Mouse (Mus musculus): ENCODE results near the gene Gnai3. TPM values are rescaled to one million over a fixed set of nuclear protein-coding genes. Genes with fewer than 3 reads are reported as not detected.
A peak's percentile ranks its signal among the peaks of the same experiment; 100 is the strongest.

Gene Gnai3
- total and polyA plus RNA-seq, 2 experiments from 2014 or later, result 70.8 to 93.6 TPM

GRCm38 (mm10) chr3:108098316-108098715 is 47.6 kb downstream of the Gnai3 start:
- Histone ChIP-seq H3K9me3 (ENCODE audit: low read length) (no peaks in the 10 kb centered on the region), H3K27ac (ENCODE audit: low read depth, low read length) (no peak overlapping the region), H3K4me1 (ENCODE audit: insufficient read depth, low read length) (no peaks in the 10 kb centered on the region), H3K36me3 (ENCODE audit: insufficient read depth, low read length) (no peaks in the 10 kb centered on the region), H3K4me3 (ENCODE audit: low read depth, low read length) (no peak overlapping the region), H3K9ac (replicated peaks; ENCODE audit: low read length, poor library complexity, severe bottlenecking) (no peak overlapping the region), H3K27me3 (ENCODE audit: insufficient read depth, low read length) (no peaks in the 10 kb centered on the region), H3K4me2 (ENCODE audit: low read depth, low read length, poor library complexity, severe bottlenecking) (no peak overlapping the region)
- no peak for DNase-seq (ENCODE audit: low spot score)
- 89% methylated on average over 6 of the region's 6 CpGs for WGBS
- ATAC-seq (ENCODE audit: low FRiP score), result no peak
- TF ChIP-seq CTCF (IDR thresholded peaks at IDR 0.05), result no peak

DNA sequence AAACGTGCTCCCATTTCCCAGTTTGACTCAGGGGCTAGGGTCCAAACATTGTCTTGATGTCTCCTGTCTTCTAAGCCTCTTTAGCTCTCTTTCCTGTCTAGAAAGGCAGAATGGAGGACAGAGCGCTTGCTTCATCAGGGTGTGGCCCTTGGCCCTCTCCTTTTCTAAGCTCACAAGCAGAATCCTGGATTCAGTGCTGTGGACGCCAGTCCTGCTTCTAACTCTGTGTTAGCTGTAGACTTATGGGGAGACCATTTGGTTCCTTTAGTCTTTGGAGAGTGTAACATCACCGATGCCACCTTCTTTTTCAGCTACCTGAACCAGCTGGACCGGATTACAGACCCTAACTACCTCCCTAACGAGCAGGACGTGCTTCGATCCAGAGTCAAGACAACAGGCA is 48.3 kb downstream of the Gnai3 start:
- no peak for TF ChIP-seq CTCF (IDR thresholded peaks at IDR 0.05)
- H3K4me2 ChIP-seq (ENCODE audit: low read depth, low read length, poor library complexity, severe bottlenecking), result no peak overlapping the region
- H3K4me3 ChIP-seq (ENCODE audit: low read depth, low read length), result no peak overlapping the region
- WGBS, result 92% methylated on average over 8 of the region's 8 CpGs
- no peak overlapping the region for H3K9ac ChIP-seq (replicated peaks; ENCODE audit: low read length, poor library complexity, severe bottlenecking)
- H3K36me3 ChIP-seq (ENCODE audit: insufficient read depth, low read length), result no peaks in the 10 kb centered on the region
- no peak for ATAC-seq (ENCODE audit: low FRiP score)
- no peak for DNase-seq (ENCODE audit: low spot score)
- no peaks in the 10 kb centered on the region for H3K4me1 ChIP-seq (ENCODE audit: insufficient read depth, low read length)
- no peak overlapping the region for H3K27ac ChIP-seq (ENCODE audit: low read depth, low read length)
- no peaks in the 10 kb centered on the region for H3K9me3 ChIP-seq (ENCODE audit: low read length)
- H3K27me3 ChIP-seq (ENCODE audit: insufficient read depth, low read length), result no peaks in the 10 kb centered on the region

DNA sequence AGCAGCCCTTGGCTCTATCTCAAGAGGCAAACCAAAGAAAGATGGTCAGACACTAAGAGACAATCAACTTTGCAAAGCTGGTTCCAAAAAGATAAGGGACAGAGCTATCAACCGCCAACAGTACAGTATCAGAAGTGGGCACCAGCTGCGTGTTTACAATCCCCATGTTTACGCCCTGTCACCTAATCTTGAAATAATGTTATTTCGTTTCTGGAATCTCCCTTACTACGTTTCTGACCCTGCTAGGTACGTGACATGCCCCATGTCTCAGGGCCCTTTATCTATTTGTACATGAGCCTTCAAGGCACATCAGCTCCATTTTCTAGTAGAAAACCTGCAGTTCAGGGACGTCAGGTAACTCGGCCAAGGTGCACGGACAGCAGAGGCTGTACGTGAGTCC is 49.2 kb downstream of the Gnai3 start:
- H3K4me1 ChIP-seq (ENCODE audit: insufficient read depth, low read length), result no peaks in the 10 kb centered on the region
- H3K36me3 ChIP-seq (ENCODE audit: insufficient read depth, low read length), result no peaks in the 10 kb centered on the region
- no peak overlapping the region for H3K27ac ChIP-seq (ENCODE audit: low read depth, low read length)
- no peak overlapping the region for H3K4me3 ChIP-seq (ENCODE audit: low read depth, low read length)
- no peaks in the 10 kb centered on the region for H3K27me3 ChIP-seq (ENCODE audit: insufficient read depth, low read length)
- WGBS, result 90% methylated on average over 10 of the region's 10 CpGs
- no peak for TF ChIP-seq CTCF (IDR thresholded peaks at IDR 0.05)
- ATAC-seq (ENCODE audit: low FRiP score) (no peak), DNase-seq (ENCODE audit: low spot score) (no peak)
- no peaks in the 10 kb centered on the region for H3K9me3 ChIP-seq (ENCODE audit: low read length)
- H3K4me2 ChIP-seq (ENCODE audit: low read depth, low read length, poor library complexity, severe bottlenecking), result no peak overlapping the region
- no peak overlapping the region for H3K9ac ChIP-seq (replicated peaks; ENCODE audit: low read length, poor library complexity, severe bottlenecking)

DNA sequence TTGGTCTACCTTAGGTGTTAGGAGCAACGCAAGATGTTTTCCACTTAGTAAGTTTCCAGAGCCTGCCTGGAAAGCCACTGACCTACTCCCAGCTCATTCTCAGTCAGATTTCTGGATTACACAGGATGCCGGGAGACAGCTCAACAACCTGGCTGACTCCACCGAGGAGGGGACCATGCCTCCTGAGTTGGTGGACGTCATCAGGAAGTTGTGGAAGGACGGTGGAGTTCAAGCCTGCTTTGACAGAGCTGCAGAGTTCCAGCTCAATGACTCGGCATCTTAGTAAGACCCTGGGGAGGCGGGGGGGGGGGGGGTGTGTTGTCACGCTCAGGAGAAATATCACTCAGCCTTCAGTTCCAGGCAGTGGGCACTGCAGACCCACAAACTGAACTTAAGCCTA is 49.7 kb downstream of the Gnai3 start:
- Histone ChIP-seq H3K27me3 (ENCODE audit: insufficient read depth, low read length) (no peaks in the 10 kb centered on the region), H3K4me3 (ENCODE audit: low read depth, low read length) (no peak overlapping the region), H3K4me1 (ENCODE audit: insufficient read depth, low read length) (no peaks in the 10 kb centered on the region), H3K36me3 (ENCODE audit: insufficient read depth, low read length) (no peaks in the 10 kb centered on the region), H3K9ac (replicated peaks; ENCODE audit: low read length, poor library complexity, severe bottlenecking) (no peak overlapping the region), H3K27ac (ENCODE audit: low read depth, low read length) (no peak overlapping the region), H3K9me3 (ENCODE audit: low read length) (no peaks in the 10 kb centered on the region), H3K4me2 (ENCODE audit: low read depth, low read length, poor library complexity, severe bottlenecking) (no peak overlapping the region)
- DNase-seq (ENCODE audit: low spot score) (no peak), ATAC-seq (ENCODE audit: low FRiP score) (no peak)
- TF ChIP-seq CTCF (IDR thresholded peaks at IDR 0.05), result no peak
- 65% methylated on average over 8 of the region's 8 CpGs for WGBS

DNA sequence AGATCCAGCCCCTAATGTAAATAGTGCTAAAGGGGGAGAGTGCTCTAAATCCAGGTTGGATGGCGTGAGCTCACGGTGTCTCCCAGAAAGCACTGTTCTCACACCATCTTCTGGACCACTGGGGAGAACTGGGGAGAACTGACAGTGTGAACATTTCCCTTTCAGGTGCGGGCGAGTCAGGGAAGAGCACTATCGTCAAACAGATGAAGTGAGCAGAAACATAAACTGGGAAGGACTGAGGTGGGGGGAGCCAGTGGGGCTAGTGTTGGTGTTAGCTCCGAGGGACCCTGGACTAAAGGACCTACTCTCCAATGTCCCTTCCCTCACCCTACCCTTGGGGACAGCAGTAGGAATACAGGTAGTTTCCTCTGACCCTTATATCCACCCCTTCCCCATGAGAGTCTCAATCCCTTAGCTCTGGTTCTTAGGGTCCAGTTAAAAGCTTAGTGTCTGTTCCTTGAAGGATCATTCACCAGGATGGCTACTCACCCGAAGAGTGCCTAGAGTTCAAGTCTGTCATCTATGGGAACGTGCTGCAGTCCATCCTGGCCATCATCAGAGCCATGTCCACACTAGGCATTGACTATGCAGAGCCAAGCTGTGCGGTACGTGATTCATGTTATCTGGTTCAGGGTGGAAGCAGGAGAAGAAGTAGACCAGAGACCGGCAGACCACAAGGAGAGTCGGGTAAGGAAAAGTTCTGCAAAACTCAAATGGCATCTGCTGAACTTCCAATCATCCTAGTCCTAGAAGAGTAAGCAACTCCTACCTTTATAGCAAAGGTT is 50.8 kb downstream of the Gnai3 start:
- no peaks in the 10 kb centered on the region for H3K36me3 ChIP-seq (ENCODE audit: insufficient read depth, low read length)
- no peak for TF ChIP-seq CTCF (IDR thresholded peaks at IDR 0.05)
- DNase-seq (ENCODE audit: low spot score) (no peak), ATAC-seq (ENCODE audit: low FRiP score) (no peak)
- H3K4me3 ChIP-seq (ENCODE audit: low read depth, low read length), result no peak overlapping the region
- 94% methylated on average over 12 of the region's 12 CpGs for whole genome bisulfite sequencing
- no peaks in the 10 kb centered on the region for H3K27me3 ChIP-seq (ENCODE audit: insufficient read depth, low read length)
- no peak overlapping the region for H3K27ac ChIP-seq (ENCODE audit: low read depth, low read length)
- no peak overlapping the region for H3K4me2 ChIP-seq (ENCODE audit: low read depth, low read length, poor library complexity, severe bottlenecking)
- H3K9me3 ChIP-seq (ENCODE audit: low read length), result no peaks in the 10 kb centered on the region
- H3K9ac ChIP-seq (replicated peaks; ENCODE audit: low read length, poor library complexity, severe bottlenecking), result no peak overlapping the region
- no peaks in the 10 kb centered on the region for H3K4me1 ChIP-seq (ENCODE audit: insufficient read depth, low read length)

GRCm38 (mm10) chr3:108094146-108094545 is 51.8 kb downstream of the Gnai3 start:
- no peak overlapping the region for H3K4me2 ChIP-seq (ENCODE audit: low read depth, low read length, poor library complexity, severe bottlenecking)
- H3K4me1 ChIP-seq (ENCODE audit: insufficient read depth, low read length), result no peaks in the 10 kb centered on the region
- DNase-seq (ENCODE audit: low spot score) (peak; percentile 43), ATAC-seq (ENCODE audit: low FRiP score) (no peak)
- H3K36me3 ChIP-seq (ENCODE audit: insufficient read depth, low read length), result no peaks in the 10 kb centered on the region
- H3K9ac ChIP-seq (replicated peaks; ENCODE audit: low read length, poor library complexity, severe bottlenecking), result no peak overlapping the region
- no peaks in the 10 kb centered on the region for H3K9me3 ChIP-seq (ENCODE audit: low read length)
- no peak overlapping the region for H3K4me3 ChIP-seq (ENCODE audit: low read depth, low read length)
- no peaks in the 10 kb centered on the region for H3K27me3 ChIP-seq (ENCODE audit: insufficient read depth, low read length)
- WGBS, result 46% methylated on average over 1 of the region's 1 CpGs
- no peak overlapping the region for H3K27ac ChIP-seq (ENCODE audit: low read depth, low read length)
- TF ChIP-seq CTCF (IDR thresholded peaks at IDR 0.05), result no peak
